Mouse (Mus musculus) gastrocnemius, postnatal 10 days (tissue): ENCODE results near the gene Pilra. TPM values are rescaled to one million over a fixed set of nuclear protein-coding genes. Genes with fewer than 3 reads are reported as not detected.

Source experiments
- DNase-seq: peaks from one replicate; pipeline ENCODE4 v3.0.0; 2021; ENCODE audit warnings: mixed read lengths
- total RNA-seq, 2 experiments: library from RNA; stranded (reverse); gene quantifications; 2 replicates each; pipeline ENCODE4 v1.2.3; 2021

Pilra gene
- total RNA-seq, 2 experiments from 2014 or later = 0.54 to 0.75 TPM

DNA sequence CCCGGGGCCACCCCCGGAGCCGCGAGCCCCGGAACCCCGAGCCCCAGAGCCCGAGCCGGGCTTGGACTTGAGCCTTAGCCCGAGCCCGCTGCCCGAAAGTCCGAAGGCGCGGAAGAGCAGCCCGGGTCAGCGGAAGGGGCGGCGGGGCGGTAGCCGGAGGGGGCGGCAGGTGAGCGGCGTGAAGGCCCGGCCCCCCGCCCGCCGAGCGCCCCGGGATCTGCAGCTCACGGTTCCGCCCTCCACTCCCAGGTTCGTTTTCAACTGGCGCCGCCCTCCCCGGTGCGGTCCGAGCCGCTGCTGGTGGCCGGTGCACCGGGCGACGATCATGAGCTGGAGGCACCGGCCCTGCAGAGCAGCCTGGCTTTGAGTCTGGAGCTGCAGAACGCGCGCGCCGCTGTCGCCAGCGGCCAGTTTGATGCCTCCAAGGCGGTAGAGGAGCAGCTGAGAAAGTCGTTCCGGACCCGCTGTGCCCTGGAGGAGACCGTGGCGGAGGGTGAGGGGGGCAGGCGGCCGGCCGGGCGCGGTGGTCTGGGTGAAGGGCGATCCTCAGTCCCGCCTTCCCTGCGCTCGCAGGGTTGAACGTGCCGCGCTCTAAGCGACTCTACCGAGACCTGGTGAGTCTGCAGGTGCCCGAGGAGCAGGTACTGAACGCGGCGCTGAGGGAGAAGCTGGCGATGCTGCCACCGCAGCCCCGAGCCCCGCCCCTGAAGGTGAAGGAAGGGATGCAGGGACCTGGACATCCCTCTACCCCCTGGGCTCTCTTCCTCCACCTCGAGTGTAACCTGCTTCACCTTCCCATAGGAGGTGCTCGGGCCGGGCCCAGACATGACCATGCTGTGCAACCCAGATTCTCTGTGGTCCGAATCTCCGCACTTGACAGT lies 56.8 kb downstream of the Pilra start:
- DNase-seq = peak; percentile 41

DNA sequence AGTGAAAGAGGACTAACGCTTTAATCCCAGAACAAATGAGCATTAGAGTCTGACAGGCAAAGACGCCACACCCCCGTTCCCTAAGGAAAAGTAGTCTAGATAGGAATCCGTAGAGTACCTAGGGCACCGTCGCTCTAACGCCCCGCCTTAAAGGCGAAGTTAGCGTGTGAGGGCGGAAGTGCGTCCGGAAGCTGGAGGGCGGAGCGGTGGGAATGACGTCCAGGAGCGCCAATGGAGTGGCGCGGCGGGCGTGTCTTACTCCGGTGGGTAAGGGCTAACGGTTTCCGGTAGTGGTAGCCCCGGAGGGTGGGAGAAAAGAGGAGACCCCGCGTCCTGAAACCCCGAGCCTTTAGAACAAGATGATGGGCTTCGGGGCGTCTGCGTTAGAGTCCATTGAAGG lies 57.4 kb downstream of the Pilra start, which contains the start of gene Ppp1r35:
Ppp1r35 (plus strand) TSS at position 215 of the 400 bp plus-strand sequence.
- peak; percentile 95 for DNase-seq

DNA sequence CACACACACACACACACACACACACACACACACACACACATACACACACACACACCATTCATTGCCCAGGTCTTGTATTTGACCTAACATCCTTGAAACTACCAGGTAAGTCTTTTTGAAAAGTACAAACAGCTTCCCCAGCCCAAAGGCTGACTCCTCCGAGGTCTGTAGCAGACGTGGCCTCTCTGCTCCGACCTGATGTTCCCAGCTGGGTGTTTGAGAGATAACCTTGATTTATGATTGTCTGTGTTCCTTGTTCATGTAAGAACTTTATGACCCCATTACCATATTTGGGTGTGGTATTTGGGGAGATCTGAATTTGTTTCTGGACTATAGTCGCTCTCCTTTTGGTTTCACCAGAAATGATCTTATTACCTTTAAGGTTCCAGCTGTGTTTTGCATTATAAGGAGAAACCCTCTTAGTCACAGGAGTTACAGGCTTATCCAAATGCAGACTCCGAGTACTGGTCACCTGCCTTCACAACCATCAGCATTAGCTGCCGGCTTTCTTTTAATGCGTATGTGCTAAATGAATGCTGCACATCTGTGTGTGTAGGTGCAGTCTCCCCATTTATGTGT lies 58.7 kb downstream of the Pilra start:
- DNase-seq = no peak

DNA sequence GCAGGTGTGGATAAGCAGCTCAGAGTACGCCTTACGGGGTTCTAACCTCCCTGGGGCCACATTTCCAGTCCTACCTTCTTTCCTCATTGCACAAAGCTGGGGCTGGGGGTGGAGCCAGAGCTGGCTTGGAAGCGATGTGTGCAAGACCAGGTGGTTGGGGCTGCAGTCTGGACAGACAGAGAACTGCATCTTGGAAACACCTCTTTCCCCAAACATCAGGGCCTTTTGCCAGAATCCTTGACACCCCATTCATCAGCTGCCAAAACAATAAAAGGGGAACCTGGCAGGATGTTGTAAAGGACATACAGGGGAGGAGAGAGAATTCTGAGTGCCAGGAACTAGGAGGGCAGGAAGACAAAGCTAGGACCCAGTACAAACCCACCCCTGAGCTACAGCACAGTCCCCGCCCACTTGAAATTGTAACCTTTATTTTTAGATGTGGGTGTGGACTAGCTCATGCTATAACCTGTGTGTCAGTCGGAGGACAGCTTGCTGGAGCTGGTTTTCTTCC lies 59.6 kb downstream of the Pilra start:
- peak; percentile 8 for DNase-seq

DNA sequence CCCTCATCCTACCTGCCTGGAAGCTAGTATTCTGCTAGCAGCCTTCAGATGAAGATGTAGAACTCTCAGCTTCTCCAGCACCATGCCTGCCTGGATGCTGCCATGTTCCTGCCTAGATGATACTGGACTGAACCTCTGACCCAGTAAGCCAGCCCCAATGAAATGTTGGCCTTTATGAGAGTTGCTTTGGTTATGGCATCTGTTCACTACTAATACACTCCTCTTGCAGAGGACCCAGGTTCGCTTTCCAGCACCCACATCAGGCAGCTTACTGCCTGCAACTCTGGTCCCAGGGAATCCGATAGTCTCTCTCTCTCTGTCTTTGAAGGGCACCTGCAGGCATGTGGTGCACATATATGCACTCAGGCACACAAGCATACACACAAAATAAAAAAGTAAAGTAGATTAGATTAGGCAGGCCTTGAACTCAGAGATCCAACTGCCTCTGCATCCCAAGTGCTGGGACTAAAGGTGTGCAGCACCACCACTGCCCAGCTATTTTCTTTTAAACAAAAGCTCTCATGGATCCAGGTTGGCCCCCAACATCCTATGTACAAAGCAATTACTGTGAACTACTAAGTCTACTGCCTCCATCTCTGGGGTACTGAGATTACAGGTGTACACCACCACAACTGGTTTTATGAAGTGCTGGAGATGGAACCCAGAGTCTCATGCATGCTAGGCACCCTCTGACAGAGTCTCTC lies 60.3 kb downstream of the Pilra start:
- DNase-seq = no peak

DNA sequence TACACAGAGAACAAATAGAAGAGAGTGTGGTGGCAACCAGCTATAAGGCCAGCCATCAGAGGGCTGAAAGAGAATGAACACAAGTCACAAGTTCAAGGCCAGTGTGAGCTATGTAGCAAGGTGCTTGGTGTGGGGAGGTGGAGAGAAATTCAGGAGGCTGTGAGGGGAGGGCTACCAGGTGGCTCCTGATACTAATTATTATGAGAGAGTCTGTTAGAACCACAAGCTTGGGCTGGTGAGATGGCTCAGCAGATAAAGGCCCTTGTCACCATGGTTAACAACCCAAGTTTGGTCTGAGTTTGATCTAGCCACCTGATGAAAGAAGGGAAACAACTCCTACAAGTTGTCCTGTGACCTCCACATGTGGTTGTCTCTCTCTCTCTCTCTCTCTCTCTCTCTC lies 63.3 kb downstream of the Pilra start:
- DNase-seq = no peak

Other genes starting within 250 kb of the Pilra start
- 10 to 100 TPM; 16.5 to 29.5 TPM for gene Mospd3, start 235.2 kb downstream of the Pilra start, total RNA-seq
- 100 to 1,000 TPM; 292 to 390 TPM for gene Pcolce, start 222.5 kb downstream of the Pilra start, total RNA-seq
- gene Fbxo24, start 207.3 kb downstream of the Pilra start, total RNA-seq = under 1 TPM; 0.33 to 0.70 TPM
- 10 to 100 TPM; 15.9 to 17.7 TPM for gene Lrch4, start 207.2 kb downstream of the Pilra start, total RNA-seq
- 1 to 10 TPM; 4.1 to 7.7 TPM for gene Gm20605, start 207.1 kb downstream of the Pilra start, total RNA-seq
- gene Sap25, start 194.9 kb downstream of the Pilra start, total RNA-seq = 1 to 10 TPM; 2.1 to 4.0 TPM
- under 1 TPM; 0.42 to 0.61 TPM for gene Irs3, start 190.6 kb downstream of the Pilra start, total RNA-seq
- gene Agfg2, start 151.6 kb downstream of the Pilra start, total RNA-seq = 1 to 10 TPM; 4.3 to 5.9 TPM
- gene Nyap1, start 94.7 kb downstream of the Pilra start, total RNA-seq = under 1 TPM; 0.45 to 0.75 TPM
- gene Tsc22d4, start 90.6 kb downstream of the Pilra start, total RNA-seq = 100 to 1,000 TPM; 189 to 203 TPM
- 10 to 100 TPM in 1 of 2 experiments, 1 to 10 TPM in 1; 9.8 to 13.5 TPM for gene Ppp1r35, start 57.4 kb downstream of the Pilra start, total RNA-seq
- gene Mepce, start 48.6 kb downstream of the Pilra start, total RNA-seq = 10 to 100 TPM; 22.4 to 22.8 TPM
- 1 to 10 TPM; 2.0 to 3.1 TPM for gene Zcwpw1, start 48.5 kb downstream of the Pilra start, total RNA-seq
- gene Pilrb1, start 21.8 kb upstream of the Pilra start, total RNA-seq = 1 to 10 TPM in 1 of 2 experiments, under 1 TPM in 1; 0.45 to 1.3 TPM
- gene Pilrb2, start 35.5 kb upstream of the Pilra start, total RNA-seq = under 1 TPM in 1 of 2 experiments, not detected in 1; 0.56 TPM
- gene Cyp3a13, start 85.3 kb upstream of the Pilra start, total RNA-seq = not detected
- gene Gjc3, start 126.8 kb upstream of the Pilra start, total RNA-seq = 1 to 10 TPM; 5.9 to 7.1 TPM
- under 1 TPM in 1 of 2 experiments, not detected in 1; 0.45 TPM for gene Azgp1, start 145.2 kb upstream of the Pilra start, total RNA-seq
- gene Smok3a, start 185.0 kb upstream of the Pilra start, total RNA-seq = not detected
- gene Smok3b, start 185.1 kb upstream of the Pilra start, total RNA-seq = not detected
- gene Smok3c, start 216.9 kb upstream of the Pilra start, total RNA-seq = not detected
- gene Zkscan1, start 248.8 kb upstream of the Pilra start, total RNA-seq = 10 to 100 TPM; 14.2 to 16.7 TPM